Mouse (Mus musculus): Measurements from ENCODE around the gene Flot1. TPM values are rescaled to one million over a fixed set of nuclear protein-coding genes. Genes with fewer than 3 reads are reported as not detected.

The Flot1 gene
- total RNA-seq, 2 experiments from 2014 or later, result 73.0 to 99.7 TPM

DNA sequence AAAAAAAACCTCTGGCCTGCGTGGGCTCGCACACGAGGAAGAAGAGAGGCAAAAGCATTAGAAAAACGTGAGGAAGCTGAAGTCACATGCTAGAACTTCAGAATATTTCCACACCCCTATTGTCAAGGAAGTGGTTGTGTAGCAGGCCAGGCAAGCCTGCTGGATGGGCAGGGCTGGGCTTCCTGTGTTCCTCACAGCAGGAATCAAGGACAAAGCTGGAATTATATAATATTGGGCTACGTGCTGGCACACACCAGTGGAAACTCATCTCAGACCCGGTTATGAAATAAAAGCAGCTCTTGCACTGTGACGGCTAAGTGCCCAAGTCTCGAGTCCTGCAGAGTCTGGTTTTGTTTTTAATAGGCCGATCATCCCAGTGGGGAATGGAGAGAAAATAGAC, 15.0 kb upstream of the Flot1 start:
- no peak for ATAC-seq (replicated peaks; ENCODE audit: low FRiP score, low TSS enrichment, poor library complexity, severe bottlenecking)

DNA sequence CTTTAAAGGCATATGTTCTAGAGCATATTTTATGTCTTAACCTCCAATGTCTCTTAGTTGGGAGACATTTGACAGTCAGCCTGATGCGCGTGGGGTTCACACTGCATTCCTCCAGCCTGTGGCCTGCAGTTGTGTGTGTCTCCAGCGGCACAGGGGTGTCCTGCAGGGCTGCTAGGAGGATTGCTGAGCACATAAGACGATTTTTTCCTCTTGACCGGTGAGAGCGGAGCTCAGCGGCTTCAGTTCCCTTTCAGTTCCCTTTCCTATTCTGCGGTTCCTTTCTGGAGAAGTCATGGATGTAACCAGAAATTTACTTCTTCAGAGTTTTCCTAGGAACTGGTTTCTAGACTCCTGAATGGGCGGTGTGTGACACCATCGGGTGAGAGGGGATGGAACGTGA, 13.6 kb upstream of the Flot1 start:
- no peak for ATAC-seq (replicated peaks; ENCODE audit: low FRiP score, low TSS enrichment, poor library complexity, severe bottlenecking)

DNA sequence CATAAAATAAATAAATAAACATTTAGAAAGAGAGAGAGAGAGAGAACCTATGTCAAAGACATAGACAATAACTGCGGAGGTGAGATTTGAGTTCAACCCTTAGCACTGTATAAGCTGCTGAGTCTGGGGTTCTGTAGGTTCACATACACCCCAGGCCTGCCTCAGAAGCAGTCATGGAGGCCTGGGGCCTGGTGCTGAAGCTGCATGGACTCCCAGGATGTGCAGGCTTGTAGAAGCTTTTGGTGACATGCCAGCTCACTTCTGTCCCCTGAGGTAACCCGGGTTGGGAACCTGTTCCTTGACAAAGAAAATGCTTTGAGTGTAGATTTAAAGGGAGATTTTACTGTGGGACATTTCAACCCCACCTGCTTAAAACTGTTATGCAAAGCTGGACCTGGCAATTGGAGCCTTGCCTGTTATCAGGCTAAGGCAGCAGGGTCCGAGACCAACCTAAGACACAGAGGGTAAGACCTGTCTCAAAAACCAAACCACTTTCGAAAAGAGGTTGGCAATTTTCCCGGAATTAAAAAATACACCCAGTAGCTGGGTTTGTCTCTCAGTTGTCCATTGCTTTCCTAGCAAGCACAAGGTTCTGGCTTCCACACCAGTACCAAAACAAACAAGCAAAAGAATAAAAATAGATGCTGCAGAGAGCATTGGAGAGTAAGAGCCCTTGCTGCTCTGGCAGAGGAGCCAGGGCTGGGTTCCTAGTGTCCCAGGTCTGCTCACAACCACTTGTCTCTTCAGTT, 12.0 kb upstream of the Flot1 start:
- ATAC-seq (replicated peaks; ENCODE audit: low FRiP score, low TSS enrichment, poor library complexity, severe bottlenecking), result peak; percentile 55

GRCm38 (mm10) chr17:35812307-35812706, 10.7 kb upstream of the Flot1 start:
- no peak for ATAC-seq (replicated peaks; ENCODE audit: low FRiP score, low TSS enrichment, poor library complexity, severe bottlenecking)

DNA sequence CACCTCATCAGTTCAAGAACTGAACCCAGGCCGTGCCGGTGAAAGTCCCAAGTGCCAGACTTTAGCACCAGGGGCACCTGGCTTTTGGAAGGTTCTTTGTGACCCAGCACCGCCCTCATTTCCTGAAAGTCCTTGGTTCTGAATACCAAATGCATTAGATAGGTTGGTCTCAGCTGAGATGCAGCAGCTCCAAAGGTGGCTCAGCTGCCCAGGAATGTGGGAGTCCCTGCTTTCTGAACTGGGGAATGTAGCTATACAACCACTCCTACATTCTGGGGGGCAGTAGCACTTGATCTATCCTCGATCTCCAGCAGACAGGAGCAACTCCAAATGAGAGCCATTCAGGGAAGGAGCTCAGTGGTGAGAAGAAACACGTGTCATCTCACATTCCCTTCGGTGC, 10.3 kb upstream of the Flot1 start:
- ATAC-seq (replicated peaks; ENCODE audit: low FRiP score, low TSS enrichment, poor library complexity, severe bottlenecking), result no peak

GRCm38 (mm10) chr17:35813245-35813647, 9.8 kb upstream of the Flot1 start:
- 0 out of 2 replicates have a peak, but pooled peaks have one; percentile 7 for ATAC-seq (replicated peaks; ENCODE audit: low FRiP score, low TSS enrichment, poor library complexity, severe bottlenecking)

DNA sequence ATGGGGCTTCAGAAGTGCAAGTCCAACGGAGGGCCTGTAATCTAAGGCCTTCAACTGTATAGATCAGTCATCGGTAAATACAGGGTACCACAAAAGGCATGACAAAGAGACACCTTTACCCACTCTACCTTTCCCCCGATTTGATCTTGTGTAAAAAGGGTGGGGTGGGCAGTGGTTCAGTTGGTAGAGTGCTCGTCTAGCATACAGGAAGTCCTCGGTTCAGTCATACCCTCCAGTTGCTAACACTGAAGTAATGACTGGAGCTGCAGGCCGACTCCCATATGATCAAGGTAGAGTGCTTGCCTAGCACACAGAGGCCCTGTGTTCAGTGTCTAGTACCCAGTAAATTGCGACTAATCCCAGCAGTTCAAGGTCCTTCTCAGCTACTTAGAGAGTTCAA, 9.4 kb upstream of the Flot1 start:
- ATAC-seq (replicated peaks; ENCODE audit: low FRiP score, low TSS enrichment, poor library complexity, severe bottlenecking), result 0 out of 2 replicates have a peak, but pooled peaks have one; percentile 24

GRCm38 (mm10) chr17:35814678-35815077, 8.4 kb upstream of the Flot1 start:
- no peak for ATAC-seq (replicated peaks; ENCODE audit: low FRiP score, low TSS enrichment, poor library complexity, severe bottlenecking)

DNA sequence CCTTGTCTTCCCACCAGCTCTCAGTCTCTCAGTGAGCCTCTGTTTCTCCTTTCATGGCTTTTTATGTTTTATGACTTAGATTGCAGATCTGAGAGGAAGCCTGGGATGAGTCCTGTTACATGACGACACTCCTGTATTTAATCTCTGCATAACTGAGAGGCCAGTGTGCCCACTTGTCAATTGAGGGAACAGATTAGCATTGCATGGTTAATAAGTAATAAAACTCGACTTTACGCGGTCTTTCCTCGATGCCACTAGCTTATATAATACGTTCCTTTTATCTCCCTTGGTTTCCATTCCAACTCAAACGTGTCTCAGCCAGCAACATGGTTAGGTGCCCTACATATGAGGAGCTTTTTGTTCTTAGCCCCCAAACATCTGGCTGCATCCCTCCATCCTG, 7.2 kb upstream of the Flot1 start:
- no peak for ATAC-seq (replicated peaks; ENCODE audit: low FRiP score, low TSS enrichment, poor library complexity, severe bottlenecking)

DNA sequence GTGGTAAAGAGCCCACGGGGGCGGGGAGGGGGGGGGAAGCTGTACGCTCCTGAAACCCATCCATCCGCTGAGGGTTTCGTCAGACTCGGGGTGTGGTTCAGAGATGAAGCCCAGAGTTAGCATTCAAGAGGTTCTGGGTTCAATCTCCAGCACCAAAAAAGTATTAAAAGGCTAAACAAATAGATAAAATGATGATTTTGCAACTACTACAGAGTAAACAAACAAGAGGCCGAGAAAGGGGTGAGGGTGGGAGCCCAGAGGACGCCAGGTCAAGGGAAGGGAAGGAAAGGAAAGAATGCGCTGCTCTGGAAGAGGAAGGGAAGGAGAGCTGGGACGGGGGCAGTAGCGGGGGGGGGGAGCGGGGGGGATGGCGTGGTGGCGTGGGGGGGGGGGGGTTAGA, 6.3 kb upstream of the Flot1 start:
- ATAC-seq (replicated peaks; ENCODE audit: low FRiP score, low TSS enrichment, poor library complexity, severe bottlenecking), result no peak

DNA sequence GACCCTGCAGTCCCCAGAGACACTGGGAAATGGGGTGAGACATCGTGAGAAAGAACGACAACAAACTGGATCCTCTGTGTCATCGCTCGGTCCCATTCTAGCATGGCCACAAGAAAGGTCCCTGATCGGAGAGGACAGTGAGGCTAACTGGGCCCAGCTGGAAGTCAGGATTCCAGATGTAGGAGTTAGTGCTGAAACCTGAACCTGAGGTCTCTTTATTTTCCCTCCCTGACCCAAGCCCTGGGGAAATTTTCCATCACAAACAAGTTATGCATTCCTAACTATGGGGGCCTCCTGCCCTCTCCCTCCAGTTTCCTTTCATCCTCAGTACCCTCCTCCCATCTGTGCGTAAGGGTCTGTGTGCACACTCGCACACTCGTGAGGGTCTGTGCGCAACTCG, 5.8 kb upstream of the Flot1 start:
- ATAC-seq (replicated peaks; ENCODE audit: low FRiP score, low TSS enrichment, poor library complexity, severe bottlenecking), result no peak

GRCm38 (mm10) chr17:35820111-35820510, 2.9 kb upstream of the Flot1 start:
- ATAC-seq (replicated peaks; ENCODE audit: low FRiP score, low TSS enrichment, poor library complexity, severe bottlenecking), result no peak

- ATAC-seq (replicated peaks; ENCODE audit: low FRiP score, low TSS enrichment, poor library complexity, severe bottlenecking), result peak; percentile 18
Observed at GRCm38 (mm10) chr17:35821439-35822430, 1.3 kb upstream of the Flot1 start, which contains the start of gene Ier3. Ier3 (plus strand) TSS chr17:35821684.

- ATAC-seq (replicated peaks; ENCODE audit: low FRiP score, low TSS enrichment, poor library complexity, severe bottlenecking), result no peak; the same call in 1 of the 2 replicates
Observed at GRCm38 (mm10) chr17:35822564-35822963, 466 bp upstream of the Flot1 start.

- no peak for ATAC-seq (replicated peaks; ENCODE audit: low FRiP score, low TSS enrichment, poor library complexity, severe bottlenecking)
Observed at GRCm38 (mm10) chr17:35824402-35824801, 1.4 kb downstream of the Flot1 start.

- no peak for ATAC-seq (replicated peaks; ENCODE audit: low FRiP score, low TSS enrichment, poor library complexity, severe bottlenecking)
Observed at GRCm38 (mm10) chr17:35825109-35825850, 2.2 kb downstream of the Flot1 start.

DNA sequence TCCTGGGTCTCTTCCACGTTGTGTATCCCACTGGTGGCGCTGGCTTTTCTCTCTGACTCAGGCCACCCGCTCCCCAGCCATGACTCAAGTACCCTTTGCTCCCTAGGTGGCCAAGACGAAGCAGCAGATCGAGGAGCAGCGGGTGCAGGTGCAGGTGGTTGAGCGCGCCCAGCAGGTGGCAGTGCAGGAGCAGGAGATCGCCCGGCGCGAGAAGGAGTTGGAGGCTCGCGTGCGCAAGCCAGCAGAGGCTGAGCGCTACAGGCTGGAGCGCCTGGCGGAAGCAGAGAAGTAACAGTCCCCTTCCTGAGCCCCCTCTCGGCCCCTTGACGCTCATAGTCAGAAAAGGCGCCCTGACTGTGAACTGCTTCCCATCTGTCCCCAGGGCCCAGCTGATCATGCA, 6.7 kb downstream of the Flot1 start:
- ATAC-seq (replicated peaks; ENCODE audit: low FRiP score, low TSS enrichment, poor library complexity, severe bottlenecking), result peak; percentile 90

- no peak for ATAC-seq (replicated peaks; ENCODE audit: low FRiP score, low TSS enrichment, poor library complexity, severe bottlenecking)
Observed at GRCm38 (mm10) chr17:35832400-35833238, 9.6 kb downstream of the Flot1 start.

DNA sequence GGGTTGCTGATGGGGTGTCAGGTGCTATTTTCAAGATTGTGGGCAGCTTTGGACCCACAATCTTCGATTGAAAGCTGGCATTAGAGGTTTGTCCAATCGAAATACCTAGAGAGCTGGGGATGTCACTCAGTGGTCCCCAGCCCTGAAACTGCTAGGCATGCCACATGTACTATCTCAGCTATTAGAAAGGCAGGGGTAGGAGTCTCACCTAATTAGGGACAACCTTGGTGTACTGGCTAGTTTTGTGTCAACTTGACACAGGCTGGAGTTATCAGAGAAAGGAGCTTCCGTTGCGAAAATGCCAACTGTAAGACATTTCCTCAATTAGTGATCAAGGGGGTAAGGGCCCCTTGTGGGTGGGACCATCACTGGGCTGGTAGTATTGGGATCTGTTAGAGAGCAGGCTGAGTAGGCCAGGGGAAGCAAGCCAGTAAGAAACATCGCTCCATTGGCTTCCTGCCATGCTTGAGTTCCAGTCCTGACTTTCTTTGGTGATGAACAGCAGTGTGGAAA, 10.3 kb downstream of the Flot1 start:
- ATAC-seq (replicated peaks; ENCODE audit: low FRiP score, low TSS enrichment, poor library complexity, severe bottlenecking), result no peak

Data from megakaryocyte-erythroid progenitor cell, adult 5-6 weeks (primary cell).